Mouse (Mus musculus): ENCODE data around the gene Rfx8. TPM values are rescaled to one million over a fixed set of nuclear protein-coding genes. Genes with fewer than 3 reads are reported as not detected.

Rfx8 gene
- total RNA-seq, 1 experiment from 2014 or later = 0.67 TPM

DNA sequence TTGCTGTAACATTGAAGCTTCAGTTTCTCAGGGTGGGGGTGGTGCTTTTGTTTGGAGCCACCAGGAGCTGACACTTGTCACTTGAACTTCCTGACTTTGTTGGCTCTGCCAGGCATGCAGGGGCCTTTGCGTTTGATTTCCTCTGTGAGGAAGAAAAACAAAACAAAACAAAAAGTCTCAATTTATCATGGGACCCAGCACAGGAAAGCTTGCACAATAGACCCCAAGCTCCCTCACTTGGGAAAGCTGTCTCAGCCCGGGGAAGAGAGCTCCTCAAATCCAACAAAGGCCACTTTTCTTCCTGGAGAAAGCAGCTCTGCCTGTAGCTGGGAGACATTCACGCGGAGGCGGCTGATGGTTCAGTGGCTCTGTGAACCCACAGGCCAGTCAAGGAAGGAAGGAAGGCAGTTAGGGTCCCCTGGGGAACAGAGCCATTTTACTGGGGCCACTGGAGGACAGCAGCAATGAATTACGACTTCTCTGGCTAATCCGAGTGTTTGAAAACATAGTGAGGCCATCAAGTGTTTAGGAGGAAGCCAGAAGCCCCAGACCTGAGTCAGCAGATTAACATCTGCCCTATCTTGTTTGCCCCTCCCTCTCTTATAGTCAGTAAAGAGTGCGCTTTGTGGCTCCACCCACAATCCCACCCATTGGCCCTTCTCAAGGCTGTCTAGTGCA is 15.3 kb upstream of the Rfx8 start:
- no peak for ATAC-seq (replicated peaks; ENCODE audit: insufficient number of reproducible peaks, low FRiP score, low TSS enrichment, poor library complexity, severe bottlenecking)

DNA sequence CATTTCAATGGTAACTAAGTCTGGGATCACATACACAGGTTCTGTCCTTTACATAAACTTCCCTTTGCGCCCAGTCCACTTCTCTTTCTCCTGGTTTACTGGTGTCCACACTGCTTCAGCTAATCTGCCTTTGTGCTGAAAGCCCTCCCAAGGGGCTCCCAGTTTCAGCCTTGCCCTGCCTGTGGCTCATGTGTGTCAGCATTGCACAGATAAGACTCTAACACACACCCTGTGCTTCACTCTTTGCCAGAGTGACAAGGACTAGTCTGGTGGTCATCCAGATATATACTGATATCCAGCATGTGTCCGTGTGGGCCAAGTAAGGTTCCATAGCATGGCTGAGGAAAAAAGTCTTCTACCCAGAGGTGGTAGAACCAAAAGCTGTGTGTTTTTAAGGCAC is 14.7 kb upstream of the Rfx8 start:
- no peak; the same call in 1 of the 2 replicates for ATAC-seq (replicated peaks; ENCODE audit: insufficient number of reproducible peaks, low FRiP score, low TSS enrichment, poor library complexity, severe bottlenecking)

DNA sequence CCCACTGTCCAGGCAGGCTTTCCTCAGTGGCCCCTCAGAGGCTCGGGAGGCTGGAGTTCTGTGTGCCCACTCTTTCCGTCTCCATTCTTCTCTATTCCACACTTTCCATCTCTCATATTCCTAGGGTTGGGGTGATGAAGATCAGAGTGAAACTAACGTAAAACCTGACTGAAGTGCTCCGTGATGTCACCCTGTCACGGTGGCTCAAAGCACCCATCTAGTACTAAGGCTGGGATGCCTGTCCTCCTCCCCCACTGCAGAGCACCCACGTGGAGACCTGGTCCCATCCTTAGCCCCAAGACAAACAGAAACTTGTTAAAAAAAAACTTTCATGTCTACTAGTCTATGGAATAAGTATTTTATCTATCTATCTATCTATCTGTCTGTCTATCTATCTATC is 14.1 kb upstream of the Rfx8 start:
- no peak for ATAC-seq (replicated peaks; ENCODE audit: insufficient number of reproducible peaks, low FRiP score, low TSS enrichment, poor library complexity, severe bottlenecking)

DNA sequence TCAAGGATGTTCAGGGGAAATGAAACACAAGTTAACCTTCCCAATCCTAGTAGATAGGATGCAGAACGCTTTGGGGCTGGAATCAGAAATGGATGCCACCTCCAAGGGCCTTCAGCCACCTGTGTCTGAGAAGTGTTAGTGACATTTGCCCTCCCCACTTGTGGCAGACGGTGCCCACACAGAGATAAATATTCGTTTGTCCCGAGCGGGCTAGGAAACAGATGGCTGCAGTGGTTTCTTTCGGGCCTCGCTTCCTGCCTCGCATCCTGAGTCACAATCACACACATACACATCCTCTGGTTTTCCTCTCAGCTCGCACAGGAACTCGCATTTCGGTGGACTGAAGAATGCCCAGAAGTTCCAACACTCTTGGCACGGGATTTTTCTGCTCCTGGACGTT is 13.5 kb upstream of the Rfx8 start:
- 0 out of 2 replicates have a peak, but pooled peaks have one; percentile 29 for ATAC-seq (replicated peaks; ENCODE audit: insufficient number of reproducible peaks, low FRiP score, low TSS enrichment, poor library complexity, severe bottlenecking)

DNA sequence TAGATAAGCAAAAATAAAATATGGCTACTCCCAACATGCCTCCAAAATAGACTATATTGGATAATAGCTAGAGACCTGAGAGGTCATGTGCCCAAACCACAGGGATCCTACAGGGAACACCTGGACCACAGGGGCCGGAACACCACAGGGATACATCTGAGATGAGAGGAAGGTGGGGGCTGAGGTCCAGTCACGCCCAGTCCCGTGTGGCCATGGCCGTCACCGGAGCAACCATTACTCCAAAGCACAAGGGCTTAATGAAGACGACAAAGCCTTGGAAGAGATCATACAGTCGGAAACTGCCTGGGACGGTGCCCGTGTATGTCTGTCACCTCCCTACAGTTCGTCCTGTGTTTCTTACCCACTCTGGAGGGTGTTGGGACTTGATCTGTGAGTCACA is 13.1 kb upstream of the Rfx8 start:
- no peak for ATAC-seq (replicated peaks; ENCODE audit: insufficient number of reproducible peaks, low FRiP score, low TSS enrichment, poor library complexity, severe bottlenecking)

DNA sequence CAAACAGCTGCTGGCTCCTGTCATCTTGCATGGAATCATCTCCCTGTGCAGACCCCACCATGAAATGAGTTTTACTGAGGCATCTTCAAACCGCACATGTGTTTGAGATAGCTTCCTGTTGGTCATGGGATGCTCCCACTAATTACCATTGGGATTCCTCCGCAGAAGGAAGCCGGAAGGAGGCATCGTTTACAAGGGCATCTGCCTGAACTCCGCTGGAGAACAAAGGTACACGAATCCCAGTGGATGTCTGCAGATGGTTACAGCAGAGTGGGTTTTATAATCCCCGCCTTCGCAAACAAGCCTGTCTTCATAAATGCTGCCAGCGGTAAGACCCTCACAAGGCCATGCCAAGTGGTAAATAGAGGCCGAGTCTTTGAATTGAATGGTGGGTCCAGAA is 11.3 kb upstream of the Rfx8 start:
- no peak for ATAC-seq (replicated peaks; ENCODE audit: insufficient number of reproducible peaks, low FRiP score, low TSS enrichment, poor library complexity, severe bottlenecking)

DNA sequence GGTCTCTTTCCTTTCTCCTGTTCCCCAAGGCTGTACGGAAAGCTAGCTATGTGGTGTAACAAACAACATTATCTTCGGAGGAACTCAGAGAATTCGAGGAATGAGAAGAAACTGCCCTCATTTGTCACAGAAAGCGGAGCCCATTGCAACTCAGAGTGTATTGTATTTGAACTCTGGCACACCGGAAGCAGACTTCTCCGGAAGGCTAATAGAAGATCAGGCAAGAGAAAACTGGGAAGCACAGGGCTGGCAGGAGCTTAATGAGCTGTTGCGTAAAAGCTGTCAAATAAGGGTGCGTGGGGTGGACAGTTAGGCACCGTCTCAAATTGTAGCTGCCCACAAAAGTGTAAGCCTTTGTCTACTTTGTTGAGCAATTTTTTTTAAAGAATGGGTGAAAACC is 10.7 kb upstream of the Rfx8 start:
- no peak for ATAC-seq (replicated peaks; ENCODE audit: insufficient number of reproducible peaks, low FRiP score, low TSS enrichment, poor library complexity, severe bottlenecking)

DNA sequence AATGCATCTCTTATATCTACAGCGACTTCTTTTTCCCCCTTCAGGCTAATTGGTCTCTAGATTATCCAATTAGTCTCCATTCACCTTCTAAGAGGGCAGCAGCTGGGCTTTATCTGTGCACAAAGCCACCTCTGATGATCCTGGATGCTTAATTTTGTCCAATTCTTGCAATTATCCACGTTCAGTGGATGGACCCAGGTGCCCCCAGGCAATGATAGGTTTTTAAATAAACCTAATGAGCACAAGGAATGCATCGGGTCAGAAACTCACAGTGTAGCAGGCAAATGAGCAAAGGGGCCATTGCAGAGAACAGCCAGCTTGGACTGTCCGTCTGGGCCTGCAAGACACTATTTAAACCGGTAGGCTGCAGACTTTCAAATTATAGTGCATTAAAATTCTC is 10.1 kb upstream of the Rfx8 start:
- no peak for ATAC-seq (replicated peaks; ENCODE audit: insufficient number of reproducible peaks, low FRiP score, low TSS enrichment, poor library complexity, severe bottlenecking)

DNA sequence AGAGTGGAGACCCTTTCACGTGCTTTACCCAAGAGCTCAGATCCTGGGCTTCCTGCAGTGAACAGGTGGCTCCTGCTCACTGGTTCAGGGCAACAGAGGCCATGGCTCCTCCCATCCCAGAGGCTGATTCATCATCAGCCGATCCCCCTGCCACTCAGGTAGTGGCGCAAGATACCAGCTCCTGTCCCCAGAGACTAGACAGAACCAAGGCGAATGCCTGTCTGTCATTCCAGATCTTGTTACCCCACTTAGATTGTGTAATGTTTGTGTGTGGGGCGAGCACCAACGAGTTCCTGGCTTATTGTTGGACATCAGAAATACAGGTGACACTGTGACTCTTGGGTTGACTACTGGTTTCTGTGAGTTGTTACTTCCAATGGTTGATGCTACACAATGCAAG is 9.1 kb upstream of the Rfx8 start:
- no peak for ATAC-seq (replicated peaks; ENCODE audit: insufficient number of reproducible peaks, low FRiP score, low TSS enrichment, poor library complexity, severe bottlenecking)

DNA sequence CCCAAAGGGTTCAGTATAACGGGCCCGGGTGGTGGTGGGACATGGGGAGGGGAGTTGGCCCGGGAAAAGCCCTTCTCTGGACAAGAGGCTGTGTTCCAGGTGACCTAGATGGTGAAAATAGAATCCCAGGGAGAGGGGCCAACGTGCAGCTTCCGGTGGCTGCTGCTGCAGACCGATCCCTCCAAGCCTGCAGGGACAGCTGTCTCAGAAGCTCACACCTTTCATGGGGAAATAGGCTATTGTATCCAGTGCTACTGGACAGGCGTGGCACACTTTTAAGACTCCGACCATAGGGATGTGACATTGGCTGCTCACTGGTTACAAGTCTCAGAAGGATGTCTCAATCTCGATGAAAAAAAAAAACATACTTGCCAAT is 542 bp upstream of the Rfx8 start:
- ATAC-seq (replicated peaks; ENCODE audit: insufficient number of reproducible peaks, low FRiP score, low TSS enrichment, poor library complexity, severe bottlenecking) = no peak

DNA sequence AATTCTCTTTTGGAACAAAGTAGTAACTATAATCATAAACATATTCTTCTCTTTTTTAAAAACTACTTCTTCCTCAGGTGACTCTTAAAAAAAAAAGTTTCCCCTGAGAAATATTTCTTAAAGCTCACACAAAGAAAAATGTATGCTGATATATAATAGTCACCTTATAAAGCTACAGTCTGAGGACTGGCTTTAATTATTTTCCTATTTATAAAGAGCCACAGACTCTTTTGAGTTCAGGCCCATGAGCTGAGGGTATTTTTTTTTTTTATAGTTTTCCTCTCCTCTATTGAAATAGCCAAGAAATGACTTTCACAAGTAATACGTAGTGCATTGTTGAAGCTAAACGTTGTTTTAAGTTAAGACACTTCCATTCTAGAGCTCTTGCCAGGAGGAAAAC is 611 bp downstream of the Rfx8 start:
- no peak for ATAC-seq (replicated peaks; ENCODE audit: insufficient number of reproducible peaks, low FRiP score, low TSS enrichment, poor library complexity, severe bottlenecking)

DNA sequence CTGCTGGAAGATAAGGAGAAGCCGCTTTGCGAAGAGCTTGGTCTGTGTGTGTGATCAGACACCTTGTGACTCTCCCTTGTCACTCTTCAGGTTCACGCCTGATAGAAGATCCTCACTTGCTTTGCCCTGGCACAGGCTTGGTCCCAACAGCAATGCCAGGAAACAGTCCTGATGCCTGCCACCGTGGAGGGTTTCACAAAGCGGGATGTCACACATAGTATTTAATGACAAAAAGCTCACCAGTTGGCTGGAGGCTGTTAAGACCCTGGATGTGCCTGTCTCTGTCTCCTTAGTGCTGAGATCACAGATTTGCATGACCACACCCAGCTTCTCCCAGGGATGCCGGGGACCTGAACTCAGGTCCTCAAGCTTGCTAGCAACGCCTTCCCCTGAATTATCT is 5.2 kb downstream of the Rfx8 start:
- no peak for ATAC-seq (replicated peaks; ENCODE audit: insufficient number of reproducible peaks, low FRiP score, low TSS enrichment, poor library complexity, severe bottlenecking)

DNA sequence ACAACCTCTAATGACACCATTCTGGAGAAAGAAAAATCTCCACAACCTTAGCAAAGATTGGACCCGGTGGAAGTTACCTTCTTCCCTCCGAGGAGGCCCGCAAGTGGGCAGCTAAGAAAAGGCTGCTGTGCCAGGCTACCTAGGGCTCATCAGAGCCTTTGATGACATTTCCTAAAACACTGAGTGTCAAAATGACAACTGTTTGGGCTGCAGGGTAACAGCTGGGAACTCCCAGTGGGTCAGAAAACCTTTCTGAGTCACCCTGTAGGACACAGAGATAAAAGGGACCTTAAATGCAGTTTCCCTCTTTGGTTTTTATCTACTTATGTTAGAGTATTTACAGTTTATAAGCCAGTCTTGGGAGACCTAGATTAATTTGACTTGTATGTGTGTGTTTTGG is 6.1 kb downstream of the Rfx8 start:
- no peak for ATAC-seq (replicated peaks; ENCODE audit: insufficient number of reproducible peaks, low FRiP score, low TSS enrichment, poor library complexity, severe bottlenecking)

DNA sequence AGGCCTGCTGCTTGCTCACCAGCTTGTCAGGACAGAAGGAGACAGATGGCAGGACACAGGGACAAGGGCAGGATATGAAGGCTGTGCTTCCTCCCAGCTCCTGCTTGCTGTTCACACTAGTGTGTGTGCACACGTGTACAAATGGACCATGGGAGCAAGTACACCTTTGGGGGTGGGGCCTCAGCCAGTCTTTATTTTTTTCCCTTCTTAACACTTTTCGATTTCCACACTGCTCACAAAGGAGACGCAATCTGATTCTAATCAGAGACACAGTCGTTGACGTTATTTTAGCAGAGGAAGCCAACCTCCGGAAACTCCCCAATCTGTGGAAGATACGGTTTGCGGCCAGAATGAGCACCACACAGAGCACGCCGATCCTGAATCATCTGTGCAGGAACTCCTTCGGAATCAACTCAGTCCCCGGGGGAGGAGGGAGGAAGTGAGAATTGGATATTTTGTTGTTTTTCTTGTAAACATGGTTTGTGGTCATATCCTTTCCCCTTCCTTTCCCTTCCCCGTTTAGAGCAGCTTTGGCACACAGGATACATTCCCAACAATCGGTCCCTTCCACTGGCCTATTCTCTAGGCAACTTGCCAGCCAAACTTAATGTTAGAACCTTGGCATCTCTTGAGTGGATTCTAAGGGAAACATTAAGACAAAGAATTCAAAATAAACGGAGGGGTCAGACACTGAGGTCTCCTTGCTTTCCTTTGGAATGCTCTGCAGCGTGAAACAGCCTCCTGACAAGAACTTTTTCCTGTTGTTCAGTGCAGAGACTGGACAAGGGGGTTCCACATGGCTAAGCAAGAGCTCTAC is 6.7 kb downstream of the Rfx8 start:
- ATAC-seq (replicated peaks; ENCODE audit: insufficient number of reproducible peaks, low FRiP score, low TSS enrichment, poor library complexity, severe bottlenecking) = no peak

DNA sequence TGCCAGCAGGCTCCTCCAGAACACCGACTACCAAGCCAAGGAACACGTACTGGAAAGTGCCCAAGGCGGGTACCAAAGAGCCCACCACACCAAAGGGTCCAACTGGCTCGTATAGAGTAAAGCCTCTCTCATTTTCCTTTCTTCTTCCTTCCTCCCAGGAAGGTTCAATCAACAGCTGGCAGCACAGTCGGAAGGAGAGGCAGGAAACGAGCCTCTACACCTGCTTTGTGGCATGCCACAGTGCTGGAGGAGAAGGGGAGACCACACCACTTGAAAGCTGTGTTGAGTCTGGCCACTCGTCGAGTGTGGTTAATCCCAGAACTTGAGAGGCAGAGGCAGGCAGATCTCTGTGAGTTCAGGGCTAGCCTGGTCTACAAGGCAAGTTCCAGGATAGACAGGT is 7.5 kb downstream of the Rfx8 start:
- ATAC-seq (replicated peaks; ENCODE audit: insufficient number of reproducible peaks, low FRiP score, low TSS enrichment, poor library complexity, severe bottlenecking) = no peak

DNA sequence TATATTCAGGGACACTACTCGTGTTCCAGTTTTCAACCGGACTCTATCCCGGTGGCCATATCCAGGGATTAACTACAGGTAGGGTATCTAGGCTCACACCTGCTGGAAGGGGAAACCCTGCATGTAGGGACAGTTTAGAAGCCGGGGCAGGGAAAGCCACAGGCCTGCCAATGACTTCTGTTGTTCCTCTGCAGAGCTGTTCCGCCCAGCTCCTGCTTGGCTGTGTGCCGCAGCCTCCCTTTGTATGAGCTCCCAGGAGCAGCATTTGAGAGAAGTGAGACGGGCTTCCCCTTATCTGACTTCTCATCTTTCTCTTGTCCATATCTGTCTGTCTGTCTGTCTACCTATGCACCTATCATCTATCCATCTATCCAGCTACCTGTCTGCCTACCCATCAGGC is 8.5 kb downstream of the Rfx8 start:
- no peak for ATAC-seq (replicated peaks; ENCODE audit: insufficient number of reproducible peaks, low FRiP score, low TSS enrichment, poor library complexity, severe bottlenecking)

DNA sequence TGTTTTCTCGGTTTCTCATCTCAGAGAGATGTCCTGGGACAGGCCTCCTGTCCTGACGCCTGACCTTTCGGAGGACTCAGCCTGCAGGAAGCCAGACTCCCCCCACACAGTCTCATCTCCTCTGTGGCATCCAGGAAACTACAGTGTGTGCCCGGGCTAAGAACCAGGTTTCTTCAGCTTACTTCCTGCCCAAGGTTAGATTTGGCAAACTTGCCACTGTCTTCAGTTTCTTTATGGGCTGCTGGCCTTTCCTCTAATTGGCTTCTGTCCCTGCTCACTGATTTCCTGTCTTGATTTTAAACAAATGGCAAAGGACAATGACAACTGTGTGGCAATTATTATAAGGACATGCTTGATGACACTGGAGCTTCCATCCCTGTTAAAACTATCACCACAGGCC is 10.2 kb downstream of the Rfx8 start:
- no peak for ATAC-seq (replicated peaks; ENCODE audit: insufficient number of reproducible peaks, low FRiP score, low TSS enrichment, poor library complexity, severe bottlenecking)

DNA sequence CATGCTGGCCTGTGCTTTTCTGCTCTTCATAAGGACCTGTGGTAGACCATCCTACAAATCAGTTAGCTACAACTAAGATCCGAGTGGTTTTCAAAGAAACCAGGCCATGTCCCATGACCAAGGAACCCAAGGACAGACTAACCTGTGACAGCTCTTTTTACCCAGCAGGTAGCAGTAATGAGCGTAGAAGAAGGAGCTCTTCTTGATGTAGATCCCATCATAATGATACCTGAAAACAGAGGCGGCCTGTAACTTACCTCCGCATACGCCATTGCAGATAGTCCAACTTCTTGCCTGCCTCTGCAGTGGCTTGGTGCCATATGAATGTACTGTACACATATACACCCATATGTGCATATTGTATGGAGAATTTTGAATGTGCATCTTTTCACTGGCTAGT is 10.8 kb downstream of the Rfx8 start:
- no peak for ATAC-seq (replicated peaks; ENCODE audit: insufficient number of reproducible peaks, low FRiP score, low TSS enrichment, poor library complexity, severe bottlenecking)

DNA sequence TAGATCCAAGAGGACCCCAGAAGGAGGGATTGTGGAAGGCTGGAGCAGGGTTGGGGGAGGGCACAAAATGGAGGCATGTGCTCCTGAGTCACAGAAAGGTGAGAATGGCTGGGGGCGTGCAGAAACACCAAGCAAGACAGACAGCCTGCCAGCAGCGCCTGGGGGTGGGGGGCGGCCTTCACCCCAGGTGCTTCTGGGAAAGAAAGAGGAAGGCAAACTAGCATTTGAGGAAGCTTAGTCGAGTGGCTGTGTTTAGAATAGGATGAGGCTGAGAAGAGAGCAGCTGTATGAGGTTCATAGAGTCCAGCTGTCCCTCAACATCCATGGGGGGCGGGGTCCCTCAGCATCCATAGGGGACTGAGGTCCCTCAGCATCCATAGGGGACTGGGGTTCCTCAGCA is 12.0 kb downstream of the Rfx8 start:
- ATAC-seq (replicated peaks; ENCODE audit: insufficient number of reproducible peaks, low FRiP score, low TSS enrichment, poor library complexity, severe bottlenecking) = 0 out of 2 replicates have a peak, but pooled peaks have one; percentile 25

DNA sequence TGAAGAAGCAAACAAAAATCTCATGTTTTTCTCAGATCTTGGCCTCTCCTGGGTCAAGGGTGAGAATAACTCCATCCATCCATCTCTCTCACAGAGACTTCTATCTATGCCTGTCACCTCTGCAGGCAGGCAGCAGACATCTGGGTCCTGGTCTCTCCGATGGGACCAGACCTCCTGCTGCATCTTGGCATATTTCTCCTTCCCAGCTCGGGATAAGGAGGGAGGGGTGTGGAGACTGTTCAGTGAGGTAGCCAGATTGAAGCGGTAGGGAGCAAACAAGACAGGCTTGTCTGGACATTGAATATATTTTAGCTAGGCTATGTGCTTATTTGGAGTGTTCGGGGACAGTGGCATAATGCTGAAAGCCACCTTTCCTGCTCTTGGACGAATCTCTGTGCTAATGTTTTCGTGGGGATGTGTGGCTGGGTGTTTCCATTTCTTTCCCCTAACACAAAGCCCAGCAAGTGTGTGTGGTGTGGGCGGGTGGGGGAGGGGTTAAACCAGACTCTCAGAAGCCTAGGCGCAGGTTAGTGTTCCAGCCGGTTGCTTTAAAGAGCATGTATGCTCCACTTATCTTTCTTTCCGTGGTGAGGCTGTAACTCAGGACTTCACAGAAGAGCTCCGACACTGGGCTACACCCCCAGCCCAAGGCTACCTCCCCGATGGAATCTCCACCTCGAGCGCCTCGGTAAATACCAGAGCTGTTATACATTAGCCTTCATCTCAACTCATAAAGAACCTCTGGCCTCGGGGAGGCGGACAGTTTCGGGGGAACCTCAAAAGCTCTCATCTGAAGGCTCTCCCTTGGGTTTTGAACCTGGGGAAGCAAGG is 18.4 kb downstream of the Rfx8 start:
- ATAC-seq (replicated peaks; ENCODE audit: insufficient number of reproducible peaks, low FRiP score, low TSS enrichment, poor library complexity, severe bottlenecking) = no peak
